Mouse (Mus musculus) lung, adult 2 months (tissue): ENCODE measurements around the gene Kctd6. TPM values are rescaled to one million over a fixed set of nuclear protein-coding genes. Genes with fewer than 3 reads are reported as not detected.

ENCODE experiments used
- DNase-seq: peaks from one replicate; pipeline ENCODE4 v3.0.0; 2022
- H3K4me1 ChIP-seq: fragments of 200-500 bp; 2 replicates; pipeline ENCODE4 v1.6.1; 2011; ENCODE audit warnings: low read length; ENCODE audit not compliant: control insufficient read depth, insufficient read depth
- H3K4me3 ChIP-seq: fragments of 200-500 bp; replicated peaks from 2 replicates; pipeline ENCODE3; 2011; ENCODE audit warnings: low read depth, mild to moderate bottlenecking, control low read depth, low read length; ENCODE audit errors: extremely low read depth
- CTCF ChIP-seq: fragments of 200-500 bp; IDR thresholded peaks from 2 replicates; pipeline ENCODE4 v1.5.1; 2011; ENCODE audit warnings: mild to moderate bottlenecking, low read length, control low read depth; ENCODE audit not compliant: insufficient read depth
- POLR2A ChIP-seq: fragments of 200-500 bp; IDR thresholded peaks from 2 replicates; pipeline ENCODE4 v1.6.1; 2011; ENCODE audit warnings: low read depth, mild to moderate bottlenecking, control low read depth, low read length, borderline replicate concordance; ENCODE audit errors: extremely low read depth
- WGBS: fragments of 180-500 bp; shearing (Covaris S2); methylation state at CpG from one replicate; pipeline ENCODE4 v1.1.7; 2018; 5-methylcytosine and 5-hydroxymethylcytosine counted together
- polyA plus RNA-seq: library from polyadenylated mRNA; depleted of rRNA; stranded (reverse); fragments of >200 nt; gene quantifications from 2 replicates; pipeline ENCODE4 v1.2.3, GENCODE M21; 2012

The Kctd6 gene
- polyA plus RNA-seq, 1 experiment: 9.0 TPM

- no peaks in the 10 kb centered on the region for H3K4me1 ChIP-seq
- no peak overlapping the region for H3K4me3 ChIP-seq
- no peak for TF ChIP-seq CTCF
- TF ChIP-seq POLR2A: no peak
- WGBS: 79% methylated on average over 6 of the region's 6 CpGs
- no peak for DNase-seq
Measured at GRCm38 (mm10) chr14:8186278-8187045, 27.5 kb upstream of the Kctd6 start.

- H3K4me3 ChIP-seq: no peak overlapping the region
- TF ChIP-seq CTCF (no peak), POLR2A (no peak)
- 88% methylated on average over 3 of the region's 3 CpGs for WGBS
- no peaks in the 10 kb centered on the region for H3K4me1 ChIP-seq
- no peak for DNase-seq
Measured at GRCm38 (mm10) chr14:8190556-8190955, 23.4 kb upstream of the Kctd6 start.

- TF ChIP-seq CTCF: no peak
- TF ChIP-seq POLR2A: no peak
- Histone ChIP-seq H3K4me3 (no peak overlapping the region), H3K4me1 (no peaks in the 10 kb centered on the region)
- 61% methylated on average over 12 of the region's 12 CpGs for WGBS
- no peak for DNase-seq
Measured at GRCm38 (mm10) chr14:8191331-8191965, 22.5 kb upstream of the Kctd6 start.

- WGBS: 91% methylated on average over 6 of the region's 6 CpGs
- Histone ChIP-seq H3K4me1 (no peaks in the 10 kb centered on the region), H3K4me3 (no peak overlapping the region)
- DNase-seq: no peak
- TF ChIP-seq POLR2A (no peak), CTCF (no peak)
Measured at GRCm38 (mm10) chr14:8192727-8193126, 21.2 kb upstream of the Kctd6 start.

- Histone ChIP-seq H3K4me1 (no peaks in the 10 kb centered on the region), H3K4me3 (no peak overlapping the region)
- 75% methylated on average over 5 of the region's 5 CpGs for WGBS
- DNase-seq: no peak
- TF ChIP-seq CTCF (no peak), POLR2A (no peak)
Measured at GRCm38 (mm10) chr14:8200769-8201168, 13.2 kb upstream of the Kctd6 start.

GRCm38 (mm10) chr14:8201715-8202114 is 12.2 kb upstream of the Kctd6 start:
- H3K4me1 ChIP-seq: no peaks in the 10 kb centered on the region
- WGBS: 76% methylated on average over 3 of the region's 3 CpGs

GRCm38 (mm10) chr14:8206179-8206910 is 7.6 kb upstream of the Kctd6 start:
- no peak for DNase-seq
- H3K4me1 ChIP-seq: no peaks in the 10 kb centered on the region
- no peak overlapping the region for H3K4me3 ChIP-seq
- WGBS: 61% methylated on average over 9 of the region's 9 CpGs
- no peak for TF ChIP-seq CTCF
- TF ChIP-seq POLR2A: no peak

More at GRCm38 (mm10) chr14:8201715-8202114, 12.2 kb upstream of the Kctd6 start:
- TF ChIP-seq CTCF (no peak), POLR2A (no peak)
- no peak overlapping the region for H3K4me3 ChIP-seq
- DNase-seq: no peak

GRCm38 (mm10) chr14:8207105-8207504 is 6.8 kb upstream of the Kctd6 start:
- TF ChIP-seq CTCF (no peak), POLR2A (no peak)
- H3K4me1 ChIP-seq: no peaks in the 10 kb centered on the region
- DNase-seq: no peak
- no peak overlapping the region for H3K4me3 ChIP-seq
- WGBS: 52% methylated on average over 5 of the region's 5 CpGs

- 89% methylated on average over 5 of the region's 5 CpGs for WGBS
- no peak overlapping the region for H3K4me3 ChIP-seq
- TF ChIP-seq CTCF: no peak
- TF ChIP-seq POLR2A: no peak
- no peak for DNase-seq
- H3K4me1 ChIP-seq: no peaks in the 10 kb centered on the region
Measured at GRCm38 (mm10) chr14:8207543-8207942, 6.4 kb upstream of the Kctd6 start.

GRCm38 (mm10) chr14:8208876-8209275 is 5.1 kb upstream of the Kctd6 start:
- 27% methylated on average over 3 of the region's 3 CpGs for WGBS
- no peak overlapping the region for H3K4me3 ChIP-seq
- TF ChIP-seq CTCF (no peak), POLR2A (no peak)
- no peaks in the 10 kb centered on the region for H3K4me1 ChIP-seq
- no peak for DNase-seq
